11 mouse cellular contexts compared by ENCODE assay signal in genomic region chr4:117390850-117391795, GRCm38 (mm10).
DNase-seq lines count a peak whose midpoint lies in the region; ATAC-seq and TF ChIP-seq lines count a peak whose summit lies in the region.
"Had no signal": no experiment of that assay in that cellular context is flagged by ENCODE, and none has a peak within 500 bp of the region (broad histone marks: within the 10 kb centered on the region; RNA-seq: fewer than 3 reads in every experiment).

No protein-coding gene starts in this region.

- H3K4me3 ChIP-seq in heart, postnatal 0 days (ENCODE audit: low read depth, low read length): peak overlapping the region; percentile 18
- H3K4me3 ChIP-seq in hindbrain, embryonic 10.5 days: peak overlapping the region; percentile 10; the same call in 1 of the 2 replicates
- H3K4me3 ChIP-seq in midbrain, embryonic 10.5 days: peak overlapping the region; percentile 31; the same call in 1 of the 2 replicates

- H3K27ac ChIP-seq in heart, postnatal 0 days (ENCODE audit: low read depth): no peak overlapping the region
- H3K27ac ChIP-seq in hindbrain, embryonic 10.5 days: no peak overlapping the region; the same call in 1 of the 2 replicates
- peak overlapping the region; percentile 68 for H3K27ac ChIP-seq in midbrain, embryonic 10.5 days (replicated peaks)

- TF ChIP-seq POLR2A in brain, embryonic 14.5 days (IDR thresholded peaks at IDR 0.05; ENCODE audit: borderline replicate concordance, extremely low read depth, insufficient read depth, insufficient read length, poor library complexity, severe bottlenecking): no peak

- no peak for ATAC-seq in heart, postnatal 0 days (ENCODE audit: insufficient read depth, low read depth)

- H3K4me1 ChIP-seq in heart, postnatal 0 days (ENCODE audit: control insufficient read depth, insufficient read depth): peaks cover 8% of the 10 kb centered on the region; the same call in 1 of the 2 replicates
- peaks cover 49% of the 10 kb centered on the region for H3K4me1 ChIP-seq in hindbrain, embryonic 10.5 days (replicated peaks)
- peaks cover 53% of the 10 kb centered on the region for H3K4me1 ChIP-seq in midbrain, embryonic 10.5 days

- 42% methylated on average over 22 of the region's 22 CpGs for WGBS in heart, postnatal 0 days
- WGBS in hindbrain, embryonic 10.5 days: 29% methylated on average over 22 of the region's 22 CpGs
- WGBS in midbrain, embryonic 10.5 days: 31% methylated on average over 22 of the region's 22 CpGs

- no peak overlapping the region for H3K9ac ChIP-seq in heart, postnatal 0 days (replicated peaks; ENCODE audit: low read depth, low read length)

- no peak for DNase-seq in heart, postnatal 0 days (ENCODE audit: low spot score)
- no peak for DNase-seq in heart, adult 18-20 months
- peak; percentile 66 for DNase-seq in brain, embryonic 14.5 days (ENCODE audit: low read depth)
- DNase-seq in hindbrain, embryonic 10.5 days (ENCODE audit: low spot score): no peak
- DNase-seq in midbrain, embryonic 10.5 days (ENCODE audit: low spot score): no peak
- DNase-seq in adrenal gland, postnatal 36 days: no peak
- no peak for DNase-seq in spleen, adult 12 weeks (ENCODE audit: low spot score)
- no peak for DNase-seq in adrenal gland, adult 18-20 months (ENCODE audit: low spot score in 2 of 2)
- DNase-seq: adrenal gland, postnatal 10 days; left cerebral cortex, postnatal 4 days; thymus, postnatal 4 days had no signal

- H3K4me2 ChIP-seq in heart, postnatal 0 days (ENCODE audit: low read depth, low read length): peak overlapping the region; percentile 52

- no peak for TF ChIP-seq EP300 in heart, postnatal 0 days (IDR thresholded peaks at IDR 0.05; ENCODE audit: low read depth)

- H3K36me3 ChIP-seq in heart, postnatal 0 days (replicated peaks; ENCODE audit: control insufficient read depth, insufficient read depth, low read length): no peaks in the 10 kb centered on the region
- no peaks in the 10 kb centered on the region for H3K36me3 ChIP-seq in hindbrain, embryonic 10.5 days
- no peaks in the 10 kb centered on the region for H3K36me3 ChIP-seq in midbrain, embryonic 10.5 days

- peaks cover 7% of the 10 kb centered on the region; the same call in 1 of the 2 replicates for H3K27me3 ChIP-seq in heart, postnatal 0 days (ENCODE audit: control insufficient read depth, insufficient read depth, low read length)
- peaks cover 93% of the 10 kb centered on the region for H3K27me3 ChIP-seq in hindbrain, embryonic 10.5 days (ENCODE audit: insufficient read depth, poor library complexity, severe bottlenecking)
- peaks cover 88% of the 10 kb centered on the region for H3K27me3 ChIP-seq in midbrain, embryonic 10.5 days (ENCODE audit: low read depth, poor library complexity, severe bottlenecking)

- TF ChIP-seq CTCF in heart, postnatal 0 days (IDR thresholded peaks at IDR 0.05; ENCODE audit: low read depth): no peak
- no peak for TF ChIP-seq CTCF in brain, embryonic 14.5 days (IDR thresholded peaks at IDR 0.05; ENCODE audit: borderline replicate concordance, extremely low read depth, insufficient read depth, insufficient read length)

- no peaks in the 10 kb centered on the region for H3K9me3 ChIP-seq in heart, postnatal 0 days (replicated peaks; ENCODE audit: control insufficient read depth, low read length)
- no peaks in the 10 kb centered on the region for H3K9me3 ChIP-seq in hindbrain, embryonic 10.5 days
- H3K9me3 ChIP-seq in midbrain, embryonic 10.5 days (replicated peaks): no peaks in the 10 kb centered on the region
